Mouse (Mus musculus) CH12.LX (cell line): ENCODE measurements around the gene D630003M21Rik. TPM values are rescaled to one million over a fixed set of nuclear protein-coding genes. Genes with fewer than 3 reads are reported as not detected.
A peak's percentile ranks its signal among the peaks of the same experiment; 100 is the strongest.

ENCODE experiments used
- DNase-seq: peaks from one replicate; pipeline ENCODE4 v3.0.0-alpha.2; 2013; ENCODE audit errors: extremely low read depth
- H3K27ac ChIP-seq: 2 replicates; pipeline ENCODE4 v1.5.1; 2012; ENCODE audit warnings: low read depth, mild to moderate bottlenecking, control low read depth, moderate library complexity; ENCODE audit not compliant: insufficient read depth
- H3K27me3 ChIP-seq: replicated peaks from 2 replicates; pipeline ENCODE3; 2012; ENCODE audit warnings: inconsistent platforms
- H3K36me3 ChIP-seq, 2 experiments: replicated peaks in 1 of 2; 2 replicates each; pipeline versions ENCODE3 to v1.6.1; 2012; ENCODE audit warnings: inconsistent platforms in 1 of 2, low read length in 1 of 2, mild to moderate bottlenecking in 1 of 2, mixed read lengths in 1 of 2, moderate library complexity in 1 of 2; ENCODE audit not compliant: control insufficient read depth in 1 of 2, insufficient read depth in 1 of 2
- H3K4me1 ChIP-seq, 2 experiments: 2 replicates each; pipeline ENCODE4 v1.6.1; 2012; ENCODE audit warnings: inconsistent platforms in 1 of 2, moderate library complexity in 1 of 2; ENCODE audit not compliant: insufficient read depth in 2 of 2, control insufficient read depth in 1 of 2
- H3K4me2 ChIP-seq: 2 replicates; pipeline ENCODE4 v1.6.1; 2012; ENCODE audit warnings: low read depth, mild to moderate bottlenecking, control low read depth; ENCODE audit not compliant: poor library complexity, insufficient read depth, severe bottlenecking
- H3K4me3 ChIP-seq, 3 experiments: fragments of 150-350 bp in 1 of 3; sonication (generic) in 1 of 3; replicated peaks in 1 of 3; 2 replicates each; pipeline versions ENCODE3 to v1.5.1; 2011 to 2012; ENCODE audit warnings: low read depth in 2 of 3, low read length in 2 of 3, mild to moderate bottlenecking in 2 of 3, moderate library complexity in 2 of 3, control low read depth in 1 of 3, improper control_type of control experiment in 1 of 3, inconsistent platforms in 1 of 3, mixed read lengths in 1 of 3; ENCODE audit not compliant: poor library complexity in 1 of 3
- H3K79me2 ChIP-seq: replicated peaks from 2 replicates; pipeline ENCODE4 v1.6.1; 2012; ENCODE audit warnings: mild to moderate bottlenecking, moderate library complexity; ENCODE audit not compliant: control insufficient read depth, poor library complexity, insufficient read depth, severe bottlenecking; ENCODE audit errors: extremely low read depth
- H3K9ac ChIP-seq: 2 replicates; pipeline ENCODE4 v1.6.1; 2012; ENCODE audit warnings: low read depth, mild to moderate bottlenecking, control low read depth, moderate library complexity; ENCODE audit not compliant: insufficient read depth
- H3K9me3 ChIP-seq: replicated peaks from 2 replicates; pipeline ENCODE3; 2012; ENCODE audit warnings: low read length, inconsistent platforms, mixed read lengths
- CHD1 ChIP-seq: IDR thresholded peaks from 2 replicates; pipeline ENCODE4 v1.6.1; 2012; ENCODE audit warnings: low read depth, low read length, improper control_type of control experiment, inconsistent platforms
- CHD2 ChIP-seq: IDR thresholded peaks from 2 replicates; pipeline ENCODE4 v1.6.1; 2011; ENCODE audit warnings: low read length, improper control_type of control experiment
- CTCF ChIP-seq, 2 experiments: IDR thresholded peaks in 1 of 2; conservative IDR thresholded peaks in 1 of 2; 2 replicates each; pipeline ENCODE4 v1.5.1; 2011 to 2012; ENCODE audit warnings: low read depth in 2 of 2, low read length in 2 of 2, improper control_type of control experiment in 1 of 2, inconsistent platforms in 1 of 2, mild to moderate bottlenecking in 1 of 2, moderate library complexity in 1 of 2
- E2F4 ChIP-seq: IDR thresholded peaks from 2 replicates; pipeline ENCODE4 v1.6.1; 2011; ENCODE audit warnings: low read depth, low read length, improper control_type of control experiment; ENCODE audit not compliant: insufficient replicate concordance
- EP300 ChIP-seq: IDR thresholded peaks from 2 replicates; pipeline ENCODE4 v1.6.1; 2011; ENCODE audit warnings: low read length, improper control_type of control experiment
- GABPA ChIP-seq: IDR thresholded peaks from 2 replicates; pipeline ENCODE4 v1.6.1; 2012; ENCODE audit warnings: low read depth, low read length, improper control_type of control experiment, inconsistent platforms; ENCODE audit not compliant: insufficient replicate concordance
- HCFC1 ChIP-seq: IDR thresholded peaks from 2 replicates; pipeline ENCODE4 v1.6.1; 2012; ENCODE audit warnings: low read depth, mild to moderate bottlenecking, inconsistent platforms, low read length, improper control_type of control experiment
- JUN ChIP-seq: IDR thresholded peaks from 2 replicates; pipeline ENCODE4 v1.6.1; 2011; ENCODE audit warnings: low read depth, mild to moderate bottlenecking, low read length, improper control_type of control experiment, moderate library complexity; ENCODE audit not compliant: insufficient read depth
- JUND ChIP-seq: conservative IDR thresholded peaks from 2 replicates; pipeline ENCODE4 v1.6.1; 2011; ENCODE audit warnings: low read depth, low read length, improper control_type of control experiment
- KAT2A ChIP-seq: IDR thresholded peaks from 2 replicates; pipeline ENCODE4 v1.6.1; 2012; ENCODE audit warnings: low read length, improper control_type of control experiment, inconsistent platforms; ENCODE audit not compliant: insufficient replicate concordance
- MAFK ChIP-seq: IDR thresholded peaks from 2 replicates; pipeline ENCODE4 v1.6.1; 2011; ENCODE audit warnings: low read length, improper control_type of control experiment; ENCODE audit not compliant: insufficient replicate concordance
- MAZ ChIP-seq: IDR thresholded peaks from 2 replicates; pipeline ENCODE4 v1.6.1; 2012; ENCODE audit warnings: low read depth, mild to moderate bottlenecking, inconsistent platforms, low read length, improper control_type of control experiment, moderate library complexity
- MXI1 ChIP-seq: IDR thresholded peaks from 2 replicates; pipeline ENCODE4 v1.6.1; 2011; ENCODE audit warnings: mild to moderate bottlenecking, low read depth, low read length, improper control_type of control experiment
- RAD21 ChIP-seq: IDR thresholded peaks from 2 replicates; pipeline ENCODE4 v1.6.1; 2011; ENCODE audit warnings: low read depth, mild to moderate bottlenecking, low read length, improper control_type of control experiment, moderate library complexity
- RCOR1 ChIP-seq: conservative IDR thresholded peaks from 2 replicates; pipeline ENCODE4 v1.6.1; 2012; ENCODE audit warnings: low read depth, mild to moderate bottlenecking, inconsistent platforms, low read length, improper control_type of control experiment
- SMC3 ChIP-seq: IDR thresholded peaks from 2 replicates; pipeline ENCODE4 v1.6.1; 2011; ENCODE audit warnings: low read depth, low read length, improper control_type of control experiment
- TBP ChIP-seq: conservative IDR thresholded peaks from 2 replicates; pipeline ENCODE4 v1.6.1; 2011; ENCODE audit warnings: low read depth, low read length, improper control_type of control experiment
- TCF12 ChIP-seq: IDR thresholded peaks from 2 replicates; pipeline ENCODE4 v1.6.1; 2014; ENCODE audit warnings: low read depth, mild to moderate bottlenecking, inconsistent platforms, low read length, improper control_type of control experiment
- USF2 ChIP-seq: conservative IDR thresholded peaks from 2 replicates; pipeline ENCODE4 v1.6.1; 2011; ENCODE audit warnings: low read depth, low read length, improper control_type of control experiment
- ZC3H11A ChIP-seq: IDR thresholded peaks from 2 replicates; pipeline ENCODE4 v1.6.1; 2012; ENCODE audit warnings: low read depth, mild to moderate bottlenecking, inconsistent platforms, low read length, improper control_type of control experiment
- ZKSCAN1 ChIP-seq: IDR thresholded peaks from 2 replicates; pipeline ENCODE4 v1.6.1; 2012; ENCODE audit warnings: low read depth, inconsistent platforms, low read length, improper control_type of control experiment, borderline replicate concordance
- ZMIZ1 ChIP-seq: IDR thresholded peaks from 2 replicates; pipeline ENCODE4 v1.6.1; 2012; ENCODE audit warnings: low read depth, mild to moderate bottlenecking, inconsistent platforms, low read length, improper control_type of control experiment
- ZNF384 ChIP-seq: IDR thresholded peaks from 2 replicates; pipeline ENCODE4 v1.6.1; 2012; ENCODE audit warnings: low read depth, low read length, improper control_type of control experiment, inconsistent platforms
- dilution Hi-C: fragments of 300-500 bp; cut with MboI; formaldehyde crosslinking; loops from 2 replicates; pipeline ENCODE4 v1.14.3; 2020; ENCODE audit warnings: low sequenced_read_pairs; ENCODE audit not compliant: extremely low pct_unique_long_range_greater_than_20kb, extremely low pct_ligation_motif_present
- in situ Hi-C: fragments of 300-500 bp; cut with MboI; formaldehyde crosslinking; loops from 3 replicates; pipeline ENCODE4 v1.14.3; 2019; ENCODE audit warnings: low sequenced_read_pairs, low pct_ligation_motif_present, low pct_unique_long_range_greater_than_20kb, mixed read lengths
- polyA plus RNA-seq: library from polyadenylated mRNA; unstranded; fragments of >175 nt; gene quantifications from 2 replicates; pipeline ENCODE4 v1.2.1, GENCODE M21; 2012; ENCODE audit warnings: low read depth; ENCODE audit not compliant: insufficient read length
- total RNA-seq, 2 experiments: library from RNA; depleted of rRNA; stranded (reverse); fragments of 300-350 nt in 1 of 2; fragments of >200 nt in 1 of 2; gene quantifications; 2 replicates each; pipeline ENCODE4 v1.2.3; 2012 to 2014

D630003M21Rik gene
- total and polyA plus RNA-seq, 3 experiments: 0.23 to 1.4 (median 0.93) TPM

DNA sequence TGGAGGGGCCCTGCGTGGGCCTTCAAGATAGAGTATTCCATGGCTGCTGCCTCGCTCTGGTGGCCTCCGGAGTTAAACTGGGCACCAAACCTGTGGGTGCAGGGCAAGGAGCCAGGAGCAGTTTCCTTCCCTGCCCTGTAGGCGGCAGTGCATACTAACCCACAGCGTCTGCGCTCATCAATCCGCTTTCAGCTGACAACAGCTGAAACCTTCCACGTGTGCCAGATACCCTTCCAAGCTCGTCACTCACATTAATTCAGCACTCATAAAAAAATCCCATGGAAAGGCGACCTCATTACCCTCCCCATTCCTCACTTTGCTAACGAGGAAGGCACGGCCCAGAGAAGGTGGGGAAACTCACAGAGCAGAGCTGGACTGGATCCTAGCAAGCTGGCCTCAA lies 21.2 kb downstream of the D630003M21Rik start (continued):
- TF ChIP-seq TBP (no peak), RCOR1 (no peak), USF2 (no peak), MAZ (no peak), MAFK (0 out of 2 replicates have a peak, but pooled peaks have one; percentile 40), CHD2 (no peak)

DNA sequence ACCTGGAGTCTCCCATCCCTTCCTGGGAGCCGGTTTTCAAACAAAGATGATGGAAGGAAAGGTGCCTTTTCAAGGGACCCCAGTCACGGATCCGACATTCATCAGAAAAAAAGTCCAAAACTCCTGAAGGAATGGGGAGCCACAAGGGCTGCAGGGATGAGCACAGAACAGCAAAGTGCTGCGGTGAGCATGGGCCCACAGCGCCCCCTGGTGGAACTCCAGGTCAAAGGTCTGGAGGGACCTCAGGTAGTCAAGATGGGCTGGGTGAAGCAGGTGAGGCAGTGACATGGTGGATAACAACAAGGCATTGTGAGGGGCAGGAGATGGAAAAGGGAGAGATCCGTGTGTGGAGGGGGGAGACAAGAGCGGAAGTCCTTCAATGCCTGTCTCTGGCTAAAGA lies 24.9 kb downstream of the D630003M21Rik start:
- TF ChIP-seq EP300 (no peak), TCF12 (no peak), E2F4 (no peak), RAD21 (peak; percentile 90), JUND (no peak), MAFK (no peak), ZKSCAN1 (no peak), CTCF (conservative IDR thresholded peaks at IDR 0.05 in 1 of 2, IDR thresholded peaks at IDR 0.05 in 1 of 2; ENCODE audit: low read depth in 2 of 2, low read length in 2 of 2) (peak; percentile 59 to 93), HCFC1 (no peak), GABPA (no peak), ZC3H11A (peak; percentile 65), CHD2 (no peak), MXI1 (no peak), JUN (no peak), KAT2A (no peak), ZMIZ1 (no peak), SMC3 (peak; percentile 88), CHD1 (no peak), ZNF384 (no peak)
- DNase-seq: peak; percentile 61
- H3K9ac ChIP-seq: no peak overlapping the region
- no peak overlapping the region for H3K4me2 ChIP-seq
- H3K79me2 ChIP-seq: no peaks in the 10 kb centered on the region
- H3K27ac ChIP-seq: no peak overlapping the region
- no peak overlapping the region for H3K4me3 ChIP-seq
- dilution Hi-C loops: no loop called here
- H3K4me1 ChIP-seq: peaks cover 5 to 32% of the 10 kb centered on the region in 2 experiments
- peaks cover 13% of the 10 kb centered on the region for H3K27me3 ChIP-seq
- H3K9me3 ChIP-seq: no peaks in the 10 kb centered on the region
- H3K36me3 ChIP-seq: no peaks in the 10 kb centered on the region
- in situ Hi-C loops: loop anchor here (5.0 to 10.0 kb wide), 3 partner anchors 97 to 151 kb away; no protein-coding TSS in a partner anchor
